Mouse (Mus musculus): ENCODE measurements around the gene Slc38a3.

Gene Slc38a3

DNA sequence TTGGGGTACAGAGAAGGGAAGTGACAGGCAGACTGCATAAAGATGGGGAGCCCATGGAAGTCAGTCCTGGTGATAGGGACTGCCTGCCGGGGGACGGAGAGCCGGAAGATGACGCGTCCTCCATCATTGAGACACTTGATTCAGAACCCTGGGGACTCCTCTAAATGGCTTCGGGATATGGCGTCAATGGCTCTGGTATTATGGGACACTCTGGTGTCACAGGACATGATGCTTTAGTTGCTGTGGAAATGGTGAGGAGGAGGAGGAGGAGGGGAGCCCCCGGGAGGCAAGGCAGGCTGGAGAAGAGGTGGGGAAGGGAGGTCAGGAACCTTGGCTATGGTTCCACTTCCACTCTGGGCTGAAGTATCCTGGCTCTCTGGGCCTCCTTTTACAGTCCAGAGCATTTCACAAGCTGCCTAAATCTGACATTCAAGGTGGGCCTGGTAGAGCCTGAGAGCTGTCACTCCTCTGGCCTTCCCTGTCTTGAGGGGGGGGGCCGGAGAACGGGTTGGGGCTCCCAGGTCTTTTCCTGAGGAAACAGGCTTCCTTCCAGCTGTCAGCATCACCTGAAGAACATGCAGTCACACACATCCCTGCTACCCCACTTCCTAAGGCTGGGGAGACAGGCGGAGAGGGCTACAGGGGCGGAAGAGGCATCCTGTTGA lies 26.2 kb upstream of the Slc38a3 start:
- DNase-seq, result no peak

DNA sequence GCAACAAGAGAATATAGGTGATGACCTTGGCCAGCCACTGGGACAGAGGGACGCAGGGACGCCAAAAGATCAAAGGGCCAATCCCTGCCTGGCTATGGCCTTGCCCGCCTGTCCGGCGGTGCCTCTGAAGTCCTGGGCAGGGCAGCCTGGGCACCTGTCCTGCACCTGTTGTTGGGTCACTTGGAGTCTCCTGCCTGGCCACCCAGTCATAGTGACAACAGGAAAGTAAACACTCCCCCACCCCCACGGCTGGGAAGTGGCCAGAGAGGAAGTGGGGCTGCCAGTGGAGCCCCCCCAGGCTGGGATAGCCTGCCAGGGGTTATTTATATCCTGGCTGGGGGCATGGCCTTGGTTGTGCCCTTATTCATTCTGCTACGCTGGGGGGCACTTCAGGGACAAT lies 25.3 kb upstream of the Slc38a3 start:
- DNase-seq, result no peak

DNA sequence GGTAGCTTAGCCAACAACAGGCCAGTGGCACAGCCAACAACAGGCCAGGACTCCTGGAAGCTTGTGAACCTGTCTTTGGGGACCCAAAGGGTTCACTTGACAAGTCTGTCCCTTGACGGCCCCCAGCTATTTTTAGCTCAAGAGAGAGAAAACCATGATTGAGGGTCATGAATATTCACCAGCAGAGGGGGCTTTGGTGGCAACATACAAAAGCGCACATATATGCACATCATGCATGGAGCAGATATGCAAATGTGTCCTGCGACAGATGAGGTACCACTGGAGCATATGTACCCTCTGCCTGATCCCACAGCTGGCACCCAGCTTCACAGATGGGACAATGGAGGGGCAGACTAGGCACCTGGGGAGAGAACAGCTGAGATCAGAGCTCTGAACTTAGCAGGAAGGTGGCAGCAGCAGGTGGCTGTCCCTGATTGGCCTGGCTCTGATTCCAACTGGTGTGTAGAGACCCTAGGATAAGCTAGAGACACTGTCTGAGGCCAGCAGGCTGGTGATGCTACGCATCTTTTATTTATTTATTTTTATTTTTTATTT lies 24.2 kb upstream of the Slc38a3 start:
- no peak for DNase-seq

DNA sequence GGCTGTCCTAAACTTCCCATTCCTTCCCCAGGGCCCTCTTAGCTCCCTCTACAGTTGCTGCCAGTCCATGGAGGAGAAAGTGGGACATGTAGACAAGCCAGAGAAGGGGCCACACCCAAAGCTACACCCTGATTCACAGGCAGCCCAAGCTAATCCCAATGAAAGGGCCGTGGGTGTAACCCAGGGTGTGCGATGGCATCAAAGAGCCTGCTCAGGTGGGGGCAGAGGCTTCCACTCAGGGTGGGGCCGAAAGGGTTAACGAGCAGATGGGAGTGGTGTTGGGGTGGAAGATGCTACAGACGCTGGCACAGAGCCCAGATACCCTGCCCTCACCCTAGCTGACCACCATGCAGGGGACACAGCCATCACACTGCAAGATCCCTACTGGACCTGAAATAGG lies 23.5 kb upstream of the Slc38a3 start:
- DNase-seq, result no peak

DNA sequence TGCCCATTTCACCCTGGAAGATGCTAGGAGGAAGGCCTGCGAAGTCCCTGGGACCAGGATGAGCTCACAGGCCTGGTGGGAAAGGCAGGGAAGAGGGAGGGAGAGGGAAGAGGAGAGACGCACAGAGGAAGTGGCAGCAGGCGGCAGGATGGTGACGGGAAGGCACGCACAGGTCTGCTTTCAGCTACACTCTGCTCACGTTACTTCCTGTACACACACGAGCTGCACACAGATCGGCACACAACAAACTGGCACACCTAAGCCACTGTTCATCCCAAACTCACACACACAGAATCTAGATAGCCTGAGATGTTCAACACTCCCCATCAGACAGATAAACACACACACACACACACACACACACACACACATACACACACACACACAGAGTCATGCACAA lies 21.1 kb upstream of the Slc38a3 start:
- no peak for DNase-seq

DNA sequence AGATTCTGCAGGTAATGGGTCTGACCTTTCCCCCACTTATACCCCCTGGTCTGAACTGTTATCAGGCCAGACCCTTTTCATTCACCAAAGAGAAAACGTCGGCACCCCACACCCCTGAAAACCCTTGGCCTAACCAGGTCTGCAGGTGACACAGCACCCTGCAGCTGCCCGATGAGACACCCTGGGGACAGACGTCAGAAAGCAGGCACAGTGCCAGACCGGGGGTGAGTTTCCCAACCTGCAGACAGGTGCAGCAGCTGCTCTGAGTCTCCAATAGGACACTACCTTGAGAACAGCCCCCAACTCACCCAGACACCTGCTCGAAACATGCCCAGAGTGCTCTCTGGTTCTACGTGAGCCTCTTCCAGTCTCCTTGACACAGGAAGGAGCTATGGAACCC lies 19.6 kb upstream of the Slc38a3 start:
- no peak for DNase-seq

DNA sequence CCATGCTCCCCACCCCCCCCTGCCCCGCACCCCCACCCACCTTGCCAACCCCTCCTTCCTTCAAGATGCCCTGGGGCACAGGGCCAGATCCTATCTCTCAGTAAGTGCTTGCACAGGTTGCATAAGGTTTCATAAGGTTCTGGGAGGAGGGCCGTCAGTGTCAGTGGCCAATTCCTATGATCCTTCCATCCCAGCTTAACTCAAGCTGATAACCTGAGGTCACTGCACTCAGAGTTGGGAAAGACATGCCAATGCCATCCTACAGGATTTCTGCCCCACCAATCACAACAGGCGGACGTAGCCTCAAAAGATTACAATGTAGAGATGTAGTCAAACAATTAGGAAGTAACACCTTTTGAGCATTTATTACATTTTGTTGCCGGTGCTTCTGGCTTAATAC lies 19.1 kb upstream of the Slc38a3 start:
- DNase-seq, result no peak

DNA sequence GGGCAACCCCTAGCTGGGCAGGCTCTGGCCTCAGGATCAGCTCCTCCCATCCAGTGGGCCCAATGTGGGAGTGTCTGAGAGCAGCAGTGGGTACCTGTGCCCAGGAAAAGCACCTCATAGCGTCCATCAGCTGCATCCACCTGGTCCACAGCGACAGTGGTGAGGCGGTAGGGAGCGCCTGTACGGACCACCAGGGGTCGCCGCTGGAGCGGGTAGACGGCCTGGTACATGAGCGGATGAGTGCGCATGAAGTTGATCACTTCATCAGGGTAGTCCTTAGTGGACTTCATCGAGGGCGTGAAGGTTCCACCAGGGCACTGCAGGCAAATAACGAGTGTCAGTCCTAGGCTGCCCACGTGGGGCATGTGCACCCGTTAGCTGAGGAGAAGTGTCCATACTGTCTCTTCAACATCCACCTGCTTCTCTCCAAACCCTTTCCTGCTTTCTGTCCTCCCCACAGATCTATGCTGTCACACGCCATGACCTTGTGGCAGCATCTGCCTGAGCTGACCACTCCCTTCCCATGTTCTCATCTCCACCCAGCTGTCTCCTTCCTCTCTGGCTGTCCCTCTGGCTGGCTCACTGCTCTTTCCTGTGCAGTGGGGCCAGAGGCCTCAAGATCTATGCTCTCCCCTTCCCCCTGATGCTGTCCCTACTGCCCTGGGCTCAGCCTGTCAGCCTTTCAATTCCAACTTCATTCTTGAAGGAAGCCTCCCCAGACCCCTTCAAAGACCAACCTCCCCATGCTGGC lies 16.1 kb upstream of the Slc38a3 start:
- DNase-seq, result peak; percentile 91

DNA sequence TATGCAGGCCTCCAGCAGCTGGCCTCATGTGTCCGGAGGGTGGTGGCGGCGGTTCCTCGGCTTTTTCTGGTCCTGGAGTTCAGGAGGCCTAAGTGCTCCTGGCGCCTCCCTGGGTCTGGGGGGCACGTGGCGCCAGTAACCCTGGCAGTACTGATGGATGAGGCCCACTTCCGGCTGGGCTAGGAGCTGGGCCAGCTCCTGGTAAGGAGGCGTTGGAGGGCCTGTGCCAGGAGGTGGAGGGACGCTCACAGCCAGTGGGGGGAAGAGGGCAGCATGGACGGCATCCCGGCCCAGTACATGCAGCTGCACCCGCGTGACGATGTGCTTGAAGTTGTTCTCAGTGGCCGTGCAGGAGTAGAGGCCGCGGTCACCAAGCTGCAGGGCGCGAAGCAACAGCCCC lies 13.1 kb upstream of the Slc38a3 start:
- peak in 1 of 2 experiments; percentile 44 for DNase-seq

DNA sequence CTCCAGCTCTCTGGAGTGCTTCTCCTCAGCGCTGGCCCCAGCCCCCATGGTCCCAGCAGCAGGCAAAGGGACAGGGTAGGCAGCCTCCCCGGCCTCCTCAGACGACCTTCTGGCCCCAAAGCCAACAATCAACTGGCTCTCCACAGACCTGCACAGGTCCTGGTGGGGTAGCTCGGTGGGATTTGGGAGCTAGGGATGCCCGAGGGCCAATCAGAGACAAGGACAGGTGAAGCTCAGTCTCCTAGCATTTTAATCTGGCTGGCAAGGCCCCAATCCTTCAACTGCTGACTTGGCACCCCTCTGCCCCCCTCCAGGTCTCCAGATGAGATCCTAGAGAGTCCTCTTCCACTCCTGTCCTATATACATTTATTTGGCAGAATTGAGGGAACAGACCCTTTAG lies 10.2 kb upstream of the Slc38a3 start, which contains the start of gene Gnat1:
Gene Gnat1, minus strand, starts transcription at position 212 of the 400 bp plus-strand sequence.
- no peak for DNase-seq

DNA sequence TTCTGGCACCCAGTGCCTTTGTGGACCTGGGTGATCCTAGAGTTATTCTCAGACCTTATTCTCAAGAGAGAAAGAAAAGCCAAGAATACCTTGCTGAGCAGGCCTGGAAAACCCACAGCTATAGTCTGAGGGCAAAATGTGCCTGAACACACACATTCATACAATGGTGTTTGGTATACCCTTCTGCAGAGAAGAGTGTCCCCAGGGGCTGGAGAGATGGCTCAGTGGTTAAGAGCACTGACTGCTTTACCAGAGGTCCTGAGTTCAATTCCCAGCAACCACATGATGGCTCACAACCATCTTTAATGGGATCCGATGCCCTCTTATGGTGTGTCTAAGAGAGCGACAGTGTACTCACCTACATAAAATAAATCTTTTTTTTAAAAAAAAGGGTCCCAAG lies 9.5 kb upstream of the Slc38a3 start:
- DNase-seq, result no peak

DNA sequence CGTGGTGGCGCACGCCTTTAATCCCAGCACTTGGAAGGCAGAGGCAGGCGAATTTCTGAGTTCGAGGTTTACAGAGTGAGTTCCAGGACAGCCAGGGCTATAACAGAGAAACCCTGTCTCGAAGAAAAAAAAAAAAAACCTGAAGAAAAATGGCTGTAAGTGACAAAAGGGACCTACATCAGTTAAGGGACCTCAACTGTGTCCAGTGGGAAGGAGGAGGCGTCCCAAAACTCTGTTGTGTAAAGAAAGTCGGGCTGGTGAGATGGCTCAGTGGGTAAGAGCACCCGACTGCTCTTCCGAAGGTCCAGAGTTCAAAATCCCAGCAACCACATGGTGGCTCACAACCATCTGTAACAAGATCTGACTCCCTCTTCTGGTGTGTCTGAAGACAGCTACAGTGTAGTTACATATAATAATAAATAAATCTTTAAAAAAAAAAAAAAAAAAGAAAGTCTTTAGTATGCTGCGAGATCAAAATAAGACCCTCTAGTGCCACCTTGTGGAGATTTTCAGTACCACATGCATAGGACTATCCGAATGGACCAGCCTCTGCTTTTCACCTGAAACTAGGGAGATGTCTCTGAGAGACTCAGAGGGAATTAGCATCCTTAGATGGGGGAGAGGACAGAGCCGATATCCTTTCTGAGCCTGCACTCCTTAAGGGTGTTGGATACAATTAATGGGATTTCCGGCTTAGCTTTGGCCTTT lies 8.6 kb upstream of the Slc38a3 start:
- peak; percentile 88 to 93 for DNase-seq

DNA sequence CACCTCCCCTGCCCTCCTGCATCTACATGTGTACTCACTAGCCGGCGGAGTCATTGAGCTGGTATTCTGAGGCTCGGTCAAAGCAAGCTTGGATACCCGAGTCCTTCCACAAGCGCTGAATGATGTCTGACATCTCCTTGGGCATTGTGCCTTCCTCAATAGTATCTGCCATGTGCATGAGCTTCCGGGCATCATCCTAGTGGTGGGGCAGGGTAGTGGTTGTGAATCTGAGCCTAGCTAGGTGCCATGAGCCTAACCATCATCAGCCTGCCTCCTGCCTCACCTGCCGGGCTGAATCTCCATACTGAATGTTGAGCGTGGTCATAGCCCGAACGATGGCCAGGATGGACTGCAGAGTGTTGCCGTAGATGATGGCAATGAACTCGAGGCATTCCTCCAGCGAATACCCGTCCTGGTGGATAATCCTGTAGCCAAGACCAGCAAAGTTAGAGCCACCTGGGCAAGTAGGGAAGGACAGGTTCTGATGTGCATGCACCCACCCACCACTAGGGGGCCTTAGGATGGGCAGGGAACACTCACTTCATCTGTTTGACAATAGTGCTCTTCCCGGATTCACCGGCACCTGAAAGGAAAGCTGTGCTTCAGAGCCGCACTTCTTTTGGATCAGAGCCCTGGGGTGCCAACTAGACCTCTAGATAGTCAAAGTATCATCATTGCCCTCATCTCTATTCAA lies 7.9 kb upstream of the Slc38a3 start:
- DNase-seq, result peak; percentile 74 to 82

DNA sequence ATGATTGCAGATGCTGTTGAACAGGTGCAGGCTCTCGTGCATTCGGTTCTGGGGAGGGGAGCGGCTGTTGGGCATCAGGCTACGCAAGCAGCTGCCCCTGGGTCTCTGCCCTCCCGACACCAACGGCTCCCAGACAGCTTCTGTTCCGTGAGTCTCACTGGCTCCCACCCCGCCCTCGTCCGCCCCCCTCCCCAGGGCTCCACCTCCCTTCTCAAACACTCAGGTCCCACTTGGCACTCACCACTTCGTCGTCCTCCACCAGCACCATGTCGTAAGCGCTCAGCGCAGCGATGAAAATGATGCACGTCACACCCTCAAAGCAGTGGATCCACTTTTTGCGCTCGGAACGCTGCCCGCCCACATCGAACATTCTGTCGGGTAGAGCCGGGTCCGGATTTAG lies 7.0 kb upstream of the Slc38a3 start:
- no peak for DNase-seq

DNA sequence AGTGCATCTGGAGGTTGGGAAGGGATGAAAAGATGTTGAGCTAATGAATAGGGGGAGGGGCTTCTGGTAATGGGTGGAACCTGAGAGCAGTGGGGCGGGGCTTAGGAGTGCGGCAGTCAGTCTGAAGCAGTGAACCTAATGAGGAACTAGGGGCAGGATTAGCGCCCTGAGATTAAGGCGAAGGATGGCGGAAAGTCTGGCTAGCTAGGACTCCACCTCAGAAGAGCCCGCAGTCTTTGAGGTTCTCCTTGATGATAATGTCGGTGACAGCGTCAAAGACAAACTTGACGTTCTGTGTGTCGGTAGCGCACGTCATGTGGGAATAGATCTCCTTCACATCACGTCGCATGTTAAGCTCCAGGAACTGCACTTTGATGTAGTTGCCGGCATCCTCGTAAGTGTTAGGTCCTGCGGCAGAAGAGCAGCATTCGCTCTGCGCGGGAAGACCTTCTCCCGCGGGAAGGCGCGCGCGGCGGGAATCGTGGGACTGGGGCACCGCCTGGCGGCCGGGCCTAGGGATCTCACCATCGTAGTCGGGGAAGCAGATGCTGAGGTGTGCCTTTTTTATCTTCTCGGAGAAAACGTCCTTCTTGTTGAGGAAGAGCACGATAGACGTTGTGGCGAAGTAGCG lies 6.5 kb upstream of the Slc38a3 start:
- DNase-seq, result peak; percentile 84 to 85

DNA sequence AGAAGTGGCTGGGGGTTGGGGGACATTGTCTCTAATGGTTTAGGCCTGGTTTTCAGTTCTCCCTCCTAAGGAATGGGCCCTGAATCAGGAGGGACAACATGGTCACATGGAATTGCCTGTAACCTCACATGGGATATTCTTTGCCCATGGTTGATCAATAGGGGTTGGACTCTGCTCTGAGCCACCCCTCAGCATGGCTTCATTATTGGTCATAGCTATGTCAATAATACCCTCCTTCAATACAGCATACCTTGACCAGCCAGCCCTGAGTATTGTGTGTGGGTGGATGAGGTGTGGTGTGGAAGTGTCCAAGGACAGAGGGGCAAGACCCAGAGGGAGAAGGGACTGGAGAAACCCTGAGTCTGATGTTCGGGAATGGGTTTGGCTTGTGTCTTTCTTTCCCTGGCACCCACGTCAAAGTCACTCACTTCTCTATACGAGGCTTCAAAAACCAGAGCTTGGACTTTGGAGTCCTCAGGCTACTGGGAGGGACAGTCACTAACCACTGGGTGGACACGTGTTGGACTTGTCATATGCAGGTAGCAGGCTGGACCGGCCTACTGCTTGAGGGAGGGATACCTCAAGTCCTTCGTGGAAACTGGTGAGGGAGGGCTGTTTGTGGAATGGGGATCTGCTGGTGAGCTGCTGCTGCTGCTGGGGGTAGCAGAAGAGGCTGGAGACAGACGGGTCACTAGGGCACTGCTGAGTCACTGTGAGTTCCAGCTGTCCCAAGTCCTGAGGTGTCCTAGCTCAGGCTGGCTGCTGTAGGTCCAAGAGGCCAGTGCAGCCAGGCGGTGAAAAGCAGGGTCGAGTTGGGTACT lies 5.5 kb upstream of the Slc38a3 start:
- DNase-seq, result no peak

DNA sequence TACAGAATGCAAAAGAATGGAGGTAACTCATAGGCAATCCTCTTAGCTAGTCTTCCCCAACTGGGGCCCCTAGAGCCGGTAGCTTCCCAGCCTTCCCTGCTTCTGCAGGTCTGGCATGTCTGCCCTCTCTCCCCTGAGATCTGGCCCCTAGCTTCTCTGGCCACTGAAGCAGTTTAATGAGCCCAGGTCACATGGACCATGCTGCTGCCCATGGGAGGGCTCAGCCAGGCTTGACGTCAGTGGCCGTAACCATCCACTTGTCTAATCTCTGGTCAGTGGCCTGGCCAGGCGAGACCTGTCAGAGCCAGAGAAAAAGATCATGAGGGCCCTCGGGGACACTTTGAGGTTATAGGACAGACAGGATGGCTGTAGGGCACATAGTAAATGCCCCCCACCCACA lies 929 bp upstream of the Slc38a3 start:
- DNase-seq, result no peak

DNA sequence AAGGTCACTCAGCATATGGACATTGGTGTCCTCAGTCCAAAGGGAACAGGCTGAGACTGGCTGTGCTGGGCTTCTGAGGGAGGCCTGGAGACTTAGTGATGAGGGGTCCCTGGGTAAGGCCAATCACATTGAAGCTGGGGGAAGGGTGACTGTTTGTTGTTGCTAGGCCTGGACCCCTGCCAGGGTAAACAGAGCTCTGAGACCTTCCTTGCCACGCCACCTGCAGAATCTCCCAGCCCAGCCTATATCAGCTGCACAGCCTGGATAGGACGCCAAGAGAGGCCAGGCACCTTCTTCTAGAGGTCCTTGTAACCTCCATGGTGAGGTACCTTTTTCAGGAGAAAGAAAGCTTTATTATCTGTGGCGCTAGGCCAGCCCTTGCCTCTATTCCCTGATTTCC lies 414 bp downstream of the Slc38a3 start:
- DNase-seq, result no peak

DNA sequence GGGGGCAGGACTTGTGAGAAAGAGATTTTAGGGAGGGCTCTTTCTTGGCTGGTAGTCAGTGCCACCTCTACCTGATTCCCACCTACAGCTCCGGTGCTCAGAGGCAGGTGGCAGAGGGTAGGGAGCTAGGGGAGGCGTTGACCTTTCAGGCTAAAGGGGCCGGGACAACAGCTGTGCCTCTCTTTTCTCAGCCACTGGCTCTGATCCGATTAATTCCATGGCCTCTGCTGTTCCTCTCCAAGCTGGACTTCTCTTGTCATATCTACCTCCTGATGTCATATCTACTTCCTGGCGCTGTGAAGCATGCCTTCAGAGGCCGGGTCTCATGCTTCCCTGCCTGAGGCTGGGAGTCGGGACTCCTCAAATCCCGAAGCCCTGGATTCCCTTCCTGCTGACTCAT lies 1.3 kb downstream of the Slc38a3 start:
- DNase-seq, result no peak

DNA sequence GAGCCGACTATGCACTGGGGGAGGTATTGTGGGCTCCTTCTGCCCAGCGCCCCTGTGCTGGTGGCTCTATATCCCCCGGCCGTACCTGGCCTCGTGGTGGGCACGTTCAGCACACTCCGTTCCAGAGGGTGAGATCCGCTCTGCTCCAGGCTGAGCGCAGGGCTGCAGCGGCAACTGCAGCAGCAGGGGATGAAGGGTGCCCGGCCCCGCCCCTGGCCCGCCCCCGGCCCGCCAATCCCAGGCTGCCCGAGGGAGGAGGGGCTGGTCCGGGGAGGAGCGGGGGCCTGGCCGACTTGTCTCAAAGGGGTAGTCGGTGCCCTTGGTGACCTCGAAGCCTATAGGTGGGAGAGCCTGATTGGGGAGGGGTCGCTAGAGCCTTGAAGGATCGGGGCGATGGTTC lies 2.1 kb downstream of the Slc38a3 start:
- DNase-seq, result peak; percentile 59 to 75

DNA sequence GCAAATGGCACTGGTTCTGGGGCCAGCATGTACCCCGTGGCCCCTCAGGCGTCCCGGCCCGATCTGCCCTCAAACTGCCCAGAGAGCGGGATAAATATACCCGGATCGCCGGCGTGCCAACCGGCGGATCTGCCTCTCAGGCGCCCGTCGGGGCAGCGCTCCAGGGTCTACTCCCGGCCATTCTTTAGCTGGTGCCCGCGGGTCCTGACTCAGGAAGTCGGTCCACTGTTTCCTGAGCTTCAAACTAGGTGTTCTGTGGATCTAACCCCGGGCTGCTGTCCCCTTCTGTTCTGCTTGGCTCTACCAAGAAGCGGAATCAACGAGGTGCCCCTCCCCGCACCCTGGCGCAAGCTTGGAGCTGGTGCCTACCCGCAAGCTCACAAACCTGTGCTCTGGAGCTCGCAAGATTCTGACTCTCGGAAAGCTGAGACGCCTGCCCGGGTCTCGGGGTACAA lies 2.6 kb downstream of the Slc38a3 start:
- DNase-seq, result peak in 1 of 2 experiments; percentile 51
